Mouse (Mus musculus): ENCODE measurements around the gene Lrrc8b. TPM values are rescaled to one million over a fixed set of nuclear protein-coding genes. Genes with fewer than 3 reads are reported as not detected.
A peak's percentile ranks its signal among the peaks of the same experiment; 100 is the strongest.

Lrrc8b gene
- total RNA-seq, 2 experiments from 2014 or later = 94.1 to 127 TPM

DNA sequence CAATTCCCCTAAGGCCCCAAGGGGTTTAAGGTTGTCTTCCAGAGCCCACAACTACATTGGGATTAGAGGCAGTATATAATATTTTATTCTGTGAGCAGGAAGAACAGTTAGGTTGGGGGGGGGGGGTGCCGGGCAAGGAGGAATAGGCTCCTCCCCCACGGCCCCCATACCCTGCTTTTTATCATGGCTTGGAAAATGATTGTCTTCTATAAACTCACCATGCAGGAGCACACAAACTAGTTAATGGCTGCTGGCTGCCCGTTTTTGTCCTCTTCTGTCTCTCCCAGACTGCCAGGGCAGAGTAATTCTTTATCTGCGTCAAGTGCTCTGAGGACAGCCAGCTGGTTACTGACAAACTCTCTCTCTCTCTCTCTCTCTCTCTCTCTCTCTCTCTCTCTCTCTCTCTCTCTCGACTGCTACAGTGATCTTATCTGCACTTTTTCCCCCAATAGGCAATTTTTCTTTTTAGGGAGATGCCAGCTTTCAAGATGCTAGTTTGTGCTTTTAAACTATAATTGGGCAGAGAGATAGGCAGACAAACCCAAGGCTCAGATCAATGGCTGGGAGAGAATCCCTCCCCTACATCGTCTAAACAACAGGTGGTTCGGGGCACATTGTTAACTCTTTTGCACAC is 102.5 kb downstream of the Lrrc8b start:
- DNase-seq = no peak

DNA sequence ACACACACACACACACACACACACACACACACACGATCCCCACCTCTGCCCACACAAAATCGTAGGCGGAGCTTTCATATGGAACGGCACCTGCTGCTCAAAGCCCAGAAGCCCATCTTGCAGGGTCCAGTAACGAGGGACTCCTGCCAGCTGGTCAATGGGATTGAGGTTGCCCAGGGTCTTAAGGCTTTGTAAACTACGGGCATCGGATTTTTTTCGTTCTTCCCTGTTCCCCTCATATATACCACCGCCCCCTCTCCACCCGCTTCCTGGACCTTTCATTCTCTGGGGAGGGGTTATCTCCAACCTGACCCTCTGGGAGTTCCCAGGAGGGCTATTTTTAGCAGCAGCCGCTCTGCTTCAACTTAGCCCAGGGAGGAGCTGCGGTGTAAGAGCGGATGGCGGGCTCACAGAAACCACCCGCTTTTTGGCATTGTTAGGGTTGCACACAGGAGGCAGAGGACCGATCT is 103.1 kb downstream of the Lrrc8b start:
- no peak for DNase-seq

DNA sequence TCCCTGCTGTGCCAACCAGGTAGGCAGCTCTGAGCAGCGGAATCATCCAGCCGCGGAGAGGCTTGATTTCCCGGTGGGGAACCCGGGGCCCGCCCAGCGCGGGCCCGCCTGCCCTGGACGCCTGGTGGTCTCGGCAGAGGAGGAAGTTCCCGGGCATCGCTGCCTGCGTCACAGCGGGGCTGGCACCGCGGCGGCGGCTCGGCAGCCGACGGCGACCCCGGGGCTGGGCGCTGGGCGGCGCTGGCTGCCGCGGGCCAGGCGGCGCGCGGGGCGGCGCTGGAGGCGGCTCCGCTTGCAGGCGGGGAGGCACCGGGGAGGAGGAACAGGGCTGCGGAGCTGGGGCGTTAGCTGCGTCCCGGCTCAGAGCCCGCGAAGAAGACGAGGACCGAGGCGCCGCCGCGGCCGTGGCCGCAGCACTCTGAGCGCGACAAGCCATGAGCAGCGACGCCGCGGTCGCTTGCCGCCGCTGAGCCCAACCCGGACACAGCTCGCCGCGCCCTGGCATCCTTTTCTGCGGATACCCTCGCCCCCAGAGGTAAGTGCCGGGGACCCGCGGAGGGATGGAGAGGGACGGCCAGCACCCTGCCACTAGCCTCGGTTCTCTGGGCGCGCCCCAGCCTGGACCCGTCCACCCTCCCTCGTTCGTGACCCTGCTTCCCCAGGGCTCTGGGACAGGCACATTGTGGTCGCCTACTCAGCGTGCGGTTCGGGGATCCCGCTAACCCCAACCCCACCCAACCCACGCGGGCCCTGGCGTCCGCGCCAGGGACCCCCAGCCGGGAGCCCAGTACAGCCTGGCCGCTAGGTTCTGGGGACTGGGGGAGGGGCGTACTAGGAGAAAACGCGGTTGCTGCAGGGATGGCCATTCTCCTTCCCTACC is 103.8 kb downstream of the Lrrc8b start, which contains the start of gene Lrrc8c:
Gene Lrrc8c (plus strand): TSS at position 293 of the 880 bp plus-strand sequence.
- DNase-seq = peak; percentile 93 to 94

DNA sequence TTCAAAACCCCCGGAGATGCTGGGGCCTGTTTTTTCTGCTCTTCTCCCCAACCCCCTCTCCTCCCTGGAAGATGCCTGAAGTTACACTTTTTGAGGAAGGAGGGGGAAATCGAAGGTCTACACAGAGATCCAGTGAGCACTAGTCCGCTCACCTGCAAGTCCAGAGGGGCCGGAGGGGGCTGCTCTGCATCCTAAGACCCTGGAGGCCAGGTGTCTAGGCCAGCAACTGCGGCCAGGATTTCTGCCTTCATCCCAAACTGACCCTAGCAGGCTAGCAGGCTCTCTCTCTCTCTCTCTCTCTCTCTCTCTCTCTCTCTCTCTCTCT is 104.4 kb downstream of the Lrrc8b start:
- no peak for DNase-seq

DNA sequence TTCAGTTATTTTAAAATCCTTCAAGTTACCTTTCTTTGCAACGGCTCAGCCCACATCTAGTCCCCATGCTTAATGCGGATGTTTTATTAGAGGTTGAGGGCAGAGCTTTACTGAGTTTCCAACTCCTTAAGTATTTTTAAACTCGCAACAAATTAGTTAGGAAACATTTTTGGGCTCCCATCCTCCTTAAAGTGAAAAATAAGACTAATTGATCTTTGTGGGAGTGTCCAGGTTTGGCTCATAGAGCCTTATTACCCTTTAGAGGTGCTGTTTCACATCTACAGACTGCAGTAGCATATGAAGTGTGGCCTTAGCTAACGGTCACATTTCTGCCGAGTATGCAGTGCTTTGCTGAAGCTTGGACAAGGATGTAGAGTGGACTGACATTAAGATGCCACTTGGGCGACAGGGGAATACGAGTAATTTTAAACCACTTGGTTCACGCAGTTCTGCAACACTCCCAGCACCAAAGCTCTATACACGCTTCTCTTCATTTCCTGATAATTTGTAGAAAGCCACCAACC is 104.9 kb downstream of the Lrrc8b start:
- DNase-seq = no peak

DNA sequence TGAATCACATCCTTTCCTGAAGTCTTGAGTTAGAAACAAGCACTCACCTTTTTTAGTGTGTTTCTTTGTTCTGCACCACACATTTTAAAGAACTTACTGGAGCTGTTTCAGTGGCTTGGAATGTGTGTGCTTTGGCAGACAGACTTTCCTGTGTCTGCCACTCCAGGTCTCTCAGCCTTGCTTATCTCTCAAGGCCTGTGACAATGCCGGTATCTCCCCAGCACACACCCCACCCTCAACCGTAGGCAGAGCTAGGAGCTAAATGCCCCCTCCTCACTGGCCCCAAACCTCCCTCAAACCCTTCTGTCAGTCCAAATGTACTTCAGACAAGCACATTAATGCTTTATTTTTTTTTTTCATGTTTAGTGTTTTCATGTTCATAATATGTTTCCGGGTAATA is 107.9 kb downstream of the Lrrc8b start:
- no peak for DNase-seq

DNA sequence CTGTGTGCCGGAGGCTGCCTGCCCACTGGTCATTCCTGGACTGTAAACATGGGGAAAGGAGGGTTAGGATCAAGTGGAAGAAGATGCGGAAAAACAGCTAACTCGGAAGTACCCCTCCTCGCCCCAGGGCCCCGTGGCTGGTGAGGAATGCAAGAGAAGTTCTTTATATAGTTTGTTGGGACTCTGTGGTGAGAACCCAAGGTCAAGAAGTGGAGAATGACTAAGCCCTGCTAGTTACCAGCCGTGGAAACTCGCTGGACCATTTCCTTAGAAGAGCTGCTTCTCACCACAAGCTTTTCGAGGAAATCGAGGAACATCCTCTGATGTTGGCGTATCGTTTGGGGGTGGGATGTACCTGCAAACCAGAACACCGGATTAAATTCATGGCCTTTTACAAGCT is 109.4 kb downstream of the Lrrc8b start:
- no peak for DNase-seq

DNA sequence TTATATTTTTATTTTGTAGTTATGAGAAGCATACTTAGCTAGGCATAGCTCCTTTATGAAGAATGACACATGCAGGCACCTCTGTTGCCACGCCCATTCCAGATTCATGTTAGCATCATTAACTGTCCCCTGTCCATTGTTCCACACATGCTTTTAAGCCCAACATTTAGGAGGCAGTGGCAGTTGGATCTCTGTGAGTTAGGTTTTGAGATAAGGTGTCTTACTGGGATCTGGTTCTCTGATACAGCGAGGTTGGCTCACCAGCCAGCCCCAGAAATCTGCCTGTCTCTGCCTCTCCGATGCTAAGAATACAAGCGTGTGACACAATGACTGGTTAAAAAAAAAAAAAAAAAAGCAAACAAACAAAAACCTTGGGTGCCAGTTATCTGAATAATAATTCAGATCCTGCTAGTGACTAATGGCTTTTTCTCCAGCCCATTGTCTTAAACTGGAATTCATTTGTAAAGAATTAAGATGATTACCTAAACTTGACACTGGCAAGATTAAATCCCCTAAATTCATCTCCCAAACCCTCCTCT is 110.6 kb downstream of the Lrrc8b start:
- no peak for DNase-seq

DNA sequence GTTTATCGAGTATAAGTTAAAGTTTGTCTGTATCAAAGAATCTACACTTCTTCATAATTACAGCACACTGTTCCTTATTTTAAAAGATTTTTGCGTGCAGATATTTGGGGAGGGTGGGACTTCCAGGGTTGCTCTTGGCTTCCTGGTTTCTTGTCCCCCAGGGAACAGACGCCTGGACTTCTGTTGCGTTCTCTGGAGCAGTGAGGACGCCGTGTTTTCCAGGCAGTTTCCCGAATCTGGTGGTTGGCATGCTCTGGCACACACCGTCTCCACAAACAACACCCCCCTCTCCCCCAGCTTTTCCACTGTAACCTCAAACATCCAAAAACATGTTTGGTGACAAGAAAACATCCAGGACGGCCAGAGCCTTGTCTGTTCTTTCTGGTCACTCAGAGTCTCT is 111.2 kb downstream of the Lrrc8b start:
- DNase-seq = no peak

DNA sequence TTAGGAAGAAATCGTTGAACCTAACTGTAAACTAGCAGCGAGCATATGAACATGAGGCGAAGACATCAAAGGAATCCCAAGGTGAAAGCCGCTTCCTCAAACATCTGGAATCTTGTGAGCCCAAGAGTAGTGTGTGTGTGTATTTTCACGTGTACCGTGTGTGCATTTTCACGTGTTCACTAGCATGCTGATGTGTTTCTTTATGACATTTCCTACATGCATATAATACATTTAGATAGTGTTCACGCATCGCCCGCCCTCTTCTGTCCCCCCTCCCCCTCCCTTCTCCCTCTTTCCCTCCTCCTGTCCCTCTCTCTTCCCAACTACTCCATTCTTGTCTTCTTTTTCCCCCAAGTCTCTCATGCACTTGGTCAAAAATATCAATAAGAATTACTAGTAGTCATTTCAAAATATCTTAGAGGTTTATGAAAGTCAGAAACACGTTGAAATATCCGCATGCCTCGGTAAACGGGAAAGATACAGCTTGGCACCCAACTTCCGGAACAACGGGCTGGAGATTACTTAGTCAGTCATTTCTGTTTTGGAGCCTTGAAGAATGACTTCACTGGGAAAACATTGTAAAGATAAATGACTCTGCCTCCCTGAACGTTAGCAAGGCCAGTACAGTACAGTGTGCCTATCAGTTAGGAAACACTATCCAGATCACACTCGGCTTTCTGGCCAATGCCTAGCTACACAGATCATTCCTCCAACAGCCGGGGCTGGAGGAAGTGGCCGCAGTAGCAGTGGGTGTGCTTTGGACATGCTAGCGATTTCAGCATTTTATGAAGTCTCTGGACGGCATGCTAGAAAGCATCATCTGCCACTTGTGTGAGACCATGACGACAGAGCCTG is 112.1 kb downstream of the Lrrc8b start:
- peak; percentile 64 to 68 for DNase-seq

DNA sequence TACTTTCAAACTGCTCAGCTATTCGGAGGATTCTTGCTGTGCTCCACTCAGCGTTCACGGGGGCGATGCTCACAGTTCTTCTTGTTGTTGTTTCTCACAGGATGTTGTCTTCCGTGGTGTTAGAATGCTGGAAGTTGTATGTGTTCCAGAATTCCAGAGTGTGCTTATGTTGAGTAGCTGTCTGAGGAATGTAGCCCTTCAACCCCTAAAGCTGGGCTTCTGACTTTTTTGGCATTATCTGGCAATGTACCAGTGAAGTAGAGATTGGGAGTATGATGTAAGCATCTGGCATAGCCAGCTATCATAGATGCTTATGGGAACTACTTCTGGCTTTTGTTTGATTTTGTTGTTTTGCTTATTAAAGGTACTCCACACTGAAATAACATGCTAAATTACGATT is 115.0 kb downstream of the Lrrc8b start:
- no peak for DNase-seq

DNA sequence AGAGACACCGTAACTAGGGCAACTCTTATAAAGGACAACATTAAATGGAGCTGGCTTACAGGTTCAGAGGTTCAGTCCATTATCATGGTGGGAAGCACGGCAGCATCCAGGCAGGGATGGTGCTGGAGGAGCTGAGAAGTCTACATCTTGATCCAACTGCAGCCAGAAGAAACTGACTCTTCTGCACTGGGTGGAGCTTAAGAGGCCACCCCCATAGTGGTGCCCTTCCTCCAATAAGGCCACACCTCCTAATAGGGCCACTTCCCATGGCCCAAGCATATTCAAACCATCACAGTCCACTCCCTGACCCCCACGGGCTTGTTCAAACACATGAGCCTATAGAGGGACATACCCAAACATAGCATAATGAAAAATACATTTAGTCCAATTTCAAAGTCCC is 119.6 kb downstream of the Lrrc8b start:
- DNase-seq = no peak

DNA sequence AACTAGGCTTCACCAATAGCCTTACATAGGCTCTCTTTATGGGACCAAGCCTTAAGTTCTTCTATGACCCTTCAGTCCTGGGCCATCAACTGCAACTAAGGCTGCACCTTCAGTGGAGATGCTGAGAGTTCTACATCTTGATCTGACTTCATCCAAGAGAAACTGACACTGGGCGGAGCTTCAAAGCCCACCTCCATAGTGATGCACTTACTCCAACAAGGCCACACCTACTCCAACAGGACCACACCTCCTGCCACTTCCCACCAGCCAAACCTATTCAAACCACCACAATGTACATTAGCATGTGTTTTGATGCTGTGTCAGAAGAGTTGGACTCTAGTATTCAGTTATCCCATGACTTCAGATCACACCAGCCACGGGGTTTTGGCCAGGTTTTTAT is 120.6 kb downstream of the Lrrc8b start:
- DNase-seq = no peak

DNA sequence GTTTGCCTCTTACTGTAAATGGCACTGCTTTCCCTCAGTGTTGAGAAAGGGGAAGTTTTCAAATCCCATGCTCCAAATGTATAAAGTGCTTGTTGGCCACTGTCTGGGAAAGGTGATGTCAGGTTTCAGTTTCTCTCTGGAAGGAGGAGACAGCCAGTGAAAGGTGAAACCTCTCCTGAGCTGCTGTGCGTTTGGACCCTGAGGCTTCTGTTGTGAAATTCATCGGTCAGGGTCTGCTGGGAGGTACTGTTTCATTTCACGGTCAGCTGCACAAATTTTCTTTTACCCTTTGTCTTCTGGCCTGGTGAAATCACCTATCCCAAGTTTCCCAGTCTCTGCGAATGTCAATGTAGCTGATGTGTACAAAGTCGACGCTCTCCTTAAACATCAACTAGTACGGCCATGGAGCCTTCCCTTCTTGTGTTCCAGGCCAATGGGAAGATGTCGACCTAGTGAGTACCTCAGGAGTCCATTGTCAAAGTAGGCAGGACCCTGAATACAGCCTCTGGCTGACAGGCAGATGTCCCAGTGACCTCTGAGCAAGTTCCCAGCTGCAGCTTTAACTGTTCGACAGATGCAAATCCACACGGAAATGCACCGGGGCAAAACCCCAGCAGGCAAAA is 121.6 kb downstream of the Lrrc8b start:
- no peak for DNase-seq

Other genes starting within 250 kb of the Lrrc8b start
- gene Gbp10, start 176.2 kb upstream of the Lrrc8b start, total RNA-seq (2021) = 1 to 10 TPM in 1 of 2 experiments, under 1 TPM in 1; 0.95 to 1.5 TPM
- not detected for gene Gm43302, start 122.1 kb upstream of the Lrrc8b start, total RNA-seq (2021)
- 10 to 100 TPM; 11.1 to 14.5 TPM for gene Gbp6, start 122.1 kb upstream of the Lrrc8b start, total RNA-seq (2021)
- 10 to 100 TPM; 23.9 to 26.6 TPM for gene Lrrc8c, start 103.6 kb downstream of the Lrrc8b start, total RNA-seq (2021)